Mouse (Mus musculus): Measurements from ENCODE around the gene Ifne. TPM values are rescaled to one million over a fixed set of nuclear protein-coding genes. Genes with fewer than 3 reads are reported as not detected.
"Not testable (repeated sequence)": the region's sequence is repeated elsewhere in the genome, so short reads cannot be mapped to it uniquely, and the experiment has no call there.

The Ifne gene
- polyA plus RNA-seq, 1 experiment from 2014 or later: not detected

- ATAC-seq (ENCODE audit: extremely low read depth, insufficient number of reproducible peaks, low FRiP score, low TSS enrichment); H3K9me3 ChIP-seq; H3K4me1 ChIP-seq; H3K27ac ChIP-seq (replicated peaks); H3K36me3 ChIP-seq; H3K27me3 ChIP-seq (replicated peaks); H3K4me3 ChIP-seq; H3K9ac ChIP-seq; H3K4me2 ChIP-seq: not testable (repeated sequence)
- 64% methylated on average over 1 of the region's 1 CpGs for WGBS
Observed at GRCm38 (mm10) chr4:88835225-88835624, 44.8 kb downstream of the Ifne start, which contains the start of gene Ifna5. Gene Ifna5, plus strand, starts transcription at chr4:88835525.

GRCm38 (mm10) chr4:88830523-88830922 lies 49.5 kb downstream of the Ifne start:
- no peaks in the 10 kb centered on the region for H3K9me3 ChIP-seq
- ATAC-seq (ENCODE audit: extremely low read depth, insufficient number of reproducible peaks, low FRiP score, low TSS enrichment): no peak
- 14% methylated on average over 4 of the region's 4 CpGs for WGBS
- H3K9ac ChIP-seq: no peak overlapping the region
- no peak overlapping the region for H3K4me3 ChIP-seq
- no peak overlapping the region for H3K27ac ChIP-seq (replicated peaks)
- H3K36me3 ChIP-seq: no peaks in the 10 kb centered on the region
- no peak overlapping the region for H3K4me2 ChIP-seq
- H3K27me3 ChIP-seq (replicated peaks): 0 out of 2 replicates have a peak, but pooled peaks cover 2% of the 10 kb centered on the region
- no peaks in the 10 kb centered on the region for H3K4me1 ChIP-seq

MicroRNA genes within 50 kb of the gene (microRNA counts, 519-probe panel; counts per million panel counts)
- 209 counts per million, percentile 61 among the panel's probes with 10 or more counts for microRNA mmu-miR-31

Small RNA genes lying within 50 kb of the gene (microRNA-seq; reads per million reads assigned to microRNA genes)
- gene Mir31: 142 reads per million, percentile 59 among the genes with 10 or more reads in this experiment

Other genes starting within 250 kb of the Ifne start
- not detected in 2 replicates for gene C87499, start 245.8 kb downstream of the Ifne start, polyA plus RNA-seq (2015; fragmentation: Nextera tagmentation; extraction: Ambion mirVana)
- not detected in 2 replicates for gene Ifna13, start 235.7 kb downstream of the Ifne start, polyA plus RNA-seq (2015; fragmentation: Nextera tagmentation; extraction: Ambion mirVana)
- not detected in 2 replicates for gene Ifna16, start 203.3 kb downstream of the Ifne start, polyA plus RNA-seq (2015; fragmentation: Nextera tagmentation; extraction: Ambion mirVana)
- gene Ifna2, start 196.3 kb downstream of the Ifne start, polyA plus RNA-seq (2015; fragmentation: Nextera tagmentation; extraction: Ambion mirVana): not detected in 2 replicates
- not detected in 2 replicates for gene Ifnab, start 188.8 kb downstream of the Ifne start, polyA plus RNA-seq (2015; fragmentation: Nextera tagmentation; extraction: Ambion mirVana)
- gene Gm26566, start 158.4 kb downstream of the Ifne start, polyA plus RNA-seq (2015; fragmentation: Nextera tagmentation; extraction: Ambion mirVana): 0.33 and 0.84 TPM in 2 replicates
- 70.7 and 76.5 TPM in 2 replicates for gene Klhl9, start 157.7 kb downstream of the Ifne start, polyA plus RNA-seq (2015; fragmentation: Nextera tagmentation; extraction: Ambion mirVana)
- gene Gm13271, start 125.3 kb downstream of the Ifne start, polyA plus RNA-seq (2015; fragmentation: Nextera tagmentation; extraction: Ambion mirVana): not detected in 2 replicates
- 0.20 and 0.31 TPM in 2 replicates for gene Gm13283, start 120.1 kb downstream of the Ifne start, polyA plus RNA-seq (2015; fragmentation: Nextera tagmentation; extraction: Ambion mirVana)
- gene Gm13290, start 106.4 kb downstream of the Ifne start, polyA plus RNA-seq (2015; fragmentation: Nextera tagmentation; extraction: Ambion mirVana): 0.29 TPM in 1 of 2 replicates, not detected in the other
- gene Gm13289, start 103.3 kb downstream of the Ifne start, polyA plus RNA-seq (2015; fragmentation: Nextera tagmentation; extraction: Ambion mirVana): not detected in 2 replicates
- gene Gm13272, start 100.4 kb downstream of the Ifne start, polyA plus RNA-seq (2015; fragmentation: Nextera tagmentation; extraction: Ambion mirVana): not detected in 2 replicates
- gene Ifnz, start 98.1 kb downstream of the Ifne start, polyA plus RNA-seq (2015; fragmentation: Nextera tagmentation; extraction: Ambion mirVana): not detected in 2 replicates
- gene Gm13276, start 94.5 kb downstream of the Ifne start, polyA plus RNA-seq (2015; fragmentation: Nextera tagmentation; extraction: Ambion mirVana): not detected in 2 replicates
- gene Gm13277, start 91.6 kb downstream of the Ifne start, polyA plus RNA-seq (2015; fragmentation: Nextera tagmentation; extraction: Ambion mirVana): not detected in 2 replicates
- gene Gm13278, start 88.7 kb downstream of the Ifne start, polyA plus RNA-seq (2015; fragmentation: Nextera tagmentation; extraction: Ambion mirVana): not detected in 2 replicates
- gene Gm13275, start 85.7 kb downstream of the Ifne start, polyA plus RNA-seq (2015; fragmentation: Nextera tagmentation; extraction: Ambion mirVana): not detected in 2 replicates
- gene Gm13279, start 82.8 kb downstream of the Ifne start, polyA plus RNA-seq (2015; fragmentation: Nextera tagmentation; extraction: Ambion mirVana): not detected in 2 replicates
- gene Gm13285, start 80.5 kb downstream of the Ifne start, polyA plus RNA-seq (2015; fragmentation: Nextera tagmentation; extraction: Ambion mirVana): 0.68 and 0.82 TPM in 2 replicates
- not detected in 2 replicates for gene Gm13287, start 76.9 kb downstream of the Ifne start, polyA plus RNA-seq (2015; fragmentation: Nextera tagmentation; extraction: Ambion mirVana)
- gene Gm13288, start 74.7 kb downstream of the Ifne start, polyA plus RNA-seq (2015; fragmentation: Nextera tagmentation; extraction: Ambion mirVana): not detected in 2 replicates
- not detected in 2 replicates for gene Ifna7, start 64.0 kb downstream of the Ifne start, polyA plus RNA-seq (2015; fragmentation: Nextera tagmentation; extraction: Ambion mirVana)
- not detected in 2 replicates for gene Ifna11, start 60.2 kb downstream of the Ifne start, polyA plus RNA-seq (2015; fragmentation: Nextera tagmentation; extraction: Ambion mirVana)
- gene Ifna6, start 52.8 kb downstream of the Ifne start, polyA plus RNA-seq (2015; fragmentation: Nextera tagmentation; extraction: Ambion mirVana): not detected in 2 replicates
- gene Ifna5, start 44.7 kb downstream of the Ifne start, polyA plus RNA-seq (2015; fragmentation: Nextera tagmentation; extraction: Ambion mirVana): not detected in 2 replicates
- gene Ifna4, start 38.3 kb downstream of the Ifne start, polyA plus RNA-seq (2015; fragmentation: Nextera tagmentation; extraction: Ambion mirVana): not detected in 2 replicates
- not detected in 2 replicates for gene Ifna1, start 30.1 kb downstream of the Ifne start, polyA plus RNA-seq (2015; fragmentation: Nextera tagmentation; extraction: Ambion mirVana)

All from heart, embryonic 13.5 days (tissue).